Mouse (Mus musculus) midbrain, postnatal 0 days (tissue): ENCODE data around the gene Prkcd. TPM values are rescaled to one million over a fixed set of nuclear protein-coding genes. Genes with fewer than 3 reads are reported as not detected.

ENCODE experiments used
- ATAC-seq: fragments of 200-750 bp; cut with Nextera tagmentation; 2 replicates; pipeline ENCODE4 v1.8.0; 2017; ENCODE audit warnings: moderate number of reproducible peaks, mild to moderate bottlenecking, moderate TSS enrichment, moderate library complexity; ENCODE audit not compliant: low FRiP score
- DNase-seq: peaks from one replicate; pipeline ENCODE4 v3.0.0-alpha.2; 2015; ENCODE audit warnings: low spot score
- H3K27ac ChIP-seq: fragments of 300-500 bp; sonication (generic); 2 replicates; pipeline ENCODE4 v1.5.1; 2014; ENCODE audit warnings: low read depth, mild to moderate bottlenecking, low read length, mixed read lengths
- H3K27me3 ChIP-seq: fragments of 300-500 bp; sonication (generic); 2 replicates; pipeline ENCODE4 v1.6.1; 2014; ENCODE audit warnings: low read length, control low read depth, mixed read lengths; ENCODE audit not compliant: insufficient read depth
- H3K36me3 ChIP-seq: fragments of 300-500 bp; sonication (generic); 2 replicates; pipeline ENCODE4 v1.6.1; 2014; ENCODE audit warnings: low read length, control low read depth, mixed read lengths; ENCODE audit not compliant: insufficient read depth
- H3K4me1 ChIP-seq: fragments of 300-500 bp; sonication (generic); 2 replicates; pipeline ENCODE4 v1.6.1; 2014; ENCODE audit warnings: mild to moderate bottlenecking, control low read depth, antibody characterized with exemption, low read length, mixed read lengths; ENCODE audit not compliant: insufficient read depth
- H3K4me2 ChIP-seq: fragments of 300-500 bp; sonication (generic); 2 replicates; pipeline ENCODE4 v1.6.1; 2014; ENCODE audit warnings: low read depth, mild to moderate bottlenecking, low read length, mixed read lengths; ENCODE audit not compliant: poor library complexity, severe bottlenecking
- H3K4me3 ChIP-seq: fragments of 300-500 bp; sonication (generic); 2 replicates; pipeline ENCODE4 v1.5.1; 2014; ENCODE audit warnings: low read depth, mild to moderate bottlenecking, low read length, moderate library complexity
- H3K9ac ChIP-seq: fragments of 300-500 bp; sonication (generic); replicated peaks from 2 replicates; pipeline ENCODE4 v1.6.1; 2014; ENCODE audit warnings: mild to moderate bottlenecking, low read length, moderate library complexity, mixed read lengths; ENCODE audit not compliant: poor library complexity, severe bottlenecking
- H3K9me3 ChIP-seq: fragments of 300-500 bp; sonication (generic); 2 replicates; pipeline ENCODE4 v1.6.1; 2016; ENCODE audit warnings: low read length, control low read depth
- CTCF ChIP-seq: IDR thresholded peaks from 2 replicates; pipeline ENCODE4 v1.5.1; 2016; ENCODE audit warnings: antibody characterized with exemption, mild to moderate bottlenecking
- WGBS: fragments of 180-500 bp; shearing (Covaris S2); extraction: QIAGEN DNeasy Blood & Tissue Kit; methylation state at CpG from one replicate; pipeline ENCODE4 v1.1.7; 2014; 5-methylcytosine and 5-hydroxymethylcytosine counted together
- polyA plus RNA-seq: library from polyadenylated mRNA; unstranded; fragments of >200 nt; fragmentation: Nextera tagmentation; extraction: Ambion mirVana; gene quantifications from 2 replicates; pipeline ENCODE4 v1.2.1, GENCODE M21; 2015
- total RNA-seq: library from RNA; depleted of rRNA; stranded (reverse); fragments of >200 nt; gene quantifications from 2 replicates; pipeline ENCODE4 v1.2.3, GENCODE M21; 2014

The Prkcd gene
- total and polyA plus RNA-seq, 2 experiments from 2014 or later, result 13.2 to 19.1 TPM

- no peaks in the 10 kb centered on the region for H3K4me1 ChIP-seq
- H3K4me2 ChIP-seq, result no peak overlapping the region
- no peaks in the 10 kb centered on the region for H3K27me3 ChIP-seq
- no peak overlapping the region for H3K4me3 ChIP-seq
- no peak for TF ChIP-seq CTCF
- H3K27ac ChIP-seq, result no peak overlapping the region
- ATAC-seq, result no peak
- no peak for DNase-seq
- no peak overlapping the region for H3K9ac ChIP-seq
- 66% methylated on average over 8 of the region's 8 CpGs for WGBS
- H3K9me3 ChIP-seq, result no peaks in the 10 kb centered on the region
- H3K36me3 ChIP-seq, result no peaks in the 10 kb centered on the region
These were observed 23.7 kb upstream of the Prkcd start for GRCm38 (mm10) chr14:30649745-30650144.

- H3K9me3 ChIP-seq, result no peaks in the 10 kb centered on the region
- DNase-seq (no peak), ATAC-seq (no peak)
- no peak overlapping the region for H3K4me2 ChIP-seq
- 60% methylated on average over 3 of the region's 3 CpGs for WGBS
- H3K36me3 ChIP-seq, result no peaks in the 10 kb centered on the region
- H3K27ac ChIP-seq, result no peak overlapping the region
- no peaks in the 10 kb centered on the region for H3K27me3 ChIP-seq
- TF ChIP-seq CTCF, result no peak
- H3K4me3 ChIP-seq, result no peak overlapping the region
- no peaks in the 10 kb centered on the region for H3K4me1 ChIP-seq
- no peak overlapping the region for H3K9ac ChIP-seq
These were observed 22.5 kb upstream of the Prkcd start for GRCm38 (mm10) chr14:30648478-30648877.

DNA sequence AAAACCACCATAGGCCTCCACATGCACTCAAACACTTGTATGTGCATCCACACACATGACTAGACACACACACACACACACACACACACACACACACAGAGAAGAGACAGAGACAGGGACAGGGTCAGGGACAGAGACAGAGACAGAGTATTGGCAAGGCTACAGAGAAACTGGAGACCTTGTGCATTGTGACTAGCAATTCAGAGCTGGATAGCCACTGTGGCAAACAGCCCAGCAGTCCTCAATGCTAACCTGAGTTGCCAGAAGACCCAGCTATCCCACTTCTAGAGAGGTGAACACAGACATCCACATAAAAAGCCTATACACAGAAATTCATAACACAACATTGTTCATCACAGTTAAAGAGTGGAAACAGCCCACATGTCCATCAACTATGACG, 20.5 kb upstream of the Prkcd start:
- Histone ChIP-seq H3K27ac (no peak overlapping the region), H3K4me3 (no peak overlapping the region), H3K9me3 (no peaks in the 10 kb centered on the region), H3K27me3 (no peaks in the 10 kb centered on the region), H3K36me3 (no peaks in the 10 kb centered on the region), H3K4me2 (no peak overlapping the region), H3K9ac (no peak overlapping the region), H3K4me1 (no peaks in the 10 kb centered on the region)
- DNase-seq (no peak), ATAC-seq (no peak)
- TF ChIP-seq CTCF, result no peak
- WGBS, result 100% methylated on average over 1 of the region's 1 CpGs

GRCm38 (mm10) chr14:30645066-30645465, 19.1 kb upstream of the Prkcd start:
- H3K9me3 ChIP-seq, result no peaks in the 10 kb centered on the region
- 75% methylated on average over 8 of the region's 8 CpGs for WGBS
- H3K4me3 ChIP-seq, result no peak overlapping the region
- ATAC-seq, result no peak
- no peak for TF ChIP-seq CTCF
- no peaks in the 10 kb centered on the region for H3K4me1 ChIP-seq
- no peak overlapping the region for H3K4me2 ChIP-seq
- no peaks in the 10 kb centered on the region for H3K27me3 ChIP-seq
- H3K9ac ChIP-seq, result no peak overlapping the region
- no peaks in the 10 kb centered on the region for H3K36me3 ChIP-seq
- H3K27ac ChIP-seq, result no peak overlapping the region
- no peak for DNase-seq

GRCm38 (mm10) chr14:30644026-30644425, 18.0 kb upstream of the Prkcd start:
- ATAC-seq (no peak), DNase-seq (no peak)
- no peak overlapping the region for H3K4me3 ChIP-seq
- 89% methylated on average over 2 of the region's 2 CpGs for WGBS
- H3K9ac ChIP-seq, result no peak overlapping the region
- H3K4me1 ChIP-seq, result no peaks in the 10 kb centered on the region
- no peak overlapping the region for H3K4me2 ChIP-seq
- no peak overlapping the region for H3K27ac ChIP-seq
- no peaks in the 10 kb centered on the region for H3K27me3 ChIP-seq
- H3K9me3 ChIP-seq, result no peaks in the 10 kb centered on the region
- TF ChIP-seq CTCF, result no peak
- H3K36me3 ChIP-seq, result no peaks in the 10 kb centered on the region

DNA sequence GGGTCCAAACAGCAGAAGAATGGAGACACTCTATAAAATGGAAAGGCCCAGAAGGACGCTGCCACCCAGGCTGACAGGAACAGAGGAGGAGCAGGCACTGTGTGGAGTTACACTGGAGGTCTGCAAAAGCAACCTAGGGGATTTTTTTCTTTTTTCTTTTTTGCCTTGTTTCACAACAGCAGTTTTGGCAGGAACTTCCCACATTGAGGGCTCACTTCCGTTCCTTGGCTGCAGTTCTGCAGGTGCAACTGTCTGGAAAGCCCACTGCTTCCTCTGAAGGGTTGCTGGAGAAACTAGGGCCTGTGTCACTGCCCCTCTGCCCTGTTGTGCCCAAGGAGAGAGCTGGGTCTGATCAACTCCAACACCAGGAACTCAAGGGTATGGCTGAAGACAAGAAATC, 15.7 kb upstream of the Prkcd start:
- Histone ChIP-seq H3K27ac (no peak overlapping the region), H3K9me3 (no peaks in the 10 kb centered on the region), H3K9ac (no peak overlapping the region), H3K27me3 (no peaks in the 10 kb centered on the region), H3K4me2 (no peak overlapping the region), H3K36me3 (no peaks in the 10 kb centered on the region), H3K4me1 (no peaks in the 10 kb centered on the region), H3K4me3 (no peak overlapping the region)
- TF ChIP-seq CTCF, result no peak
- DNase-seq (no peak), ATAC-seq (no peak)
- WGBS, result 70% methylated on average over 2 of the region's 2 CpGs

- Histone ChIP-seq H3K9ac (no peak overlapping the region), H3K36me3 (no peaks in the 10 kb centered on the region), H3K4me1 (no peaks in the 10 kb centered on the region), H3K4me2 (no peak overlapping the region), H3K27ac (no peak overlapping the region), H3K9me3 (no peaks in the 10 kb centered on the region), H3K27me3 (no peaks in the 10 kb centered on the region), H3K4me3 (no peak overlapping the region)
- no peak for TF ChIP-seq CTCF
- ATAC-seq (no peak), DNase-seq (no peak)
- 90% methylated on average over 4 of the region's 4 CpGs for WGBS
These were observed 12.7 kb upstream of the Prkcd start for GRCm38 (mm10) chr14:30638686-30639085.
